Mouse (Mus musculus) urinary bladder, postnatal 25 days (tissue): ENCODE data around the gene Pheta2.
"Not testable (repeated sequence)": the region's sequence is repeated elsewhere in the genome, so short reads cannot be mapped to it uniquely, and the experiment has no call there.

Source experiments
- DNase-seq: peaks from one replicate; pipeline ENCODE4 v3.0.0; 2022; ENCODE audit warnings: low spot score

Pheta2 gene

DNA sequence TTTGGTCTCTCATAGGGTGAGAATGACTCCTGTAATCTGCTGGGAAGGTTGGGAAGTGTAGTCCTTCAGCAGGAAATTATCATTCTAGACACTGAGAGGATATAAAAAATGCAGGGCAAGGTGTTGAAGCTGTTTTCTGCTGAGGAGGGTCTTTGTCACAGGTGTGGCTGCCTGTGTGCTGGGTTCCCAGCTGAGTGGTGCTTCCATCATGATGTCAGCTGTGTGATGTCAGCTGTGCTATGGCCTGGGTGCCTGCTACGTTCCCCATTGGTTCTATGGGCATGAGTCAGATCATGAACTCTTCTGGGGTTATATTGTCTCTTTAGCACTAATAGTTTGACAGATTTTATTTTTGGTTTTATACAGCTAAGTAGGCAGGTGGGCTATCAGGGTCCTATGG lies 30.1 kb downstream of the Pheta2 start:
- no peak for DNase-seq

DNA sequence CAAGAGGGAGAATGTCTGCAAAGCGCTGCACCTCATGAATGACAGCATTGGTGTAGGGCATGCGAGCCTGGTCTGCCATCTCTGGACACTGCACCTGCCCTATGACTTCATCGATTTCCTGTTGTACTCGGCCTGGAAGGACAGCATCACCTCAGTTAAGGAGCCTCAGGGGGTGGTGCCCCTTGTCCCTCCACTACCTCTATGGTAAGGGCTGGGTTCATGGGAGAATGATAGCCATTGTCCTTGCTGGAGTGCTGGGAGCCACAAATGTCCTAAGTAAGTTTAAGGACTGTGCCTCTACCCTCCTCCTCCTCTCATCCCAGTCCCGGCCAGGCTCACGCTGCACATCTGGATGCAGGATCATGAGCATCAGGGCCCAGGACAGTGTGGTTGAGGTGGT lies 33.7 kb downstream of the Pheta2 start:
- no peak for DNase-seq

DNA sequence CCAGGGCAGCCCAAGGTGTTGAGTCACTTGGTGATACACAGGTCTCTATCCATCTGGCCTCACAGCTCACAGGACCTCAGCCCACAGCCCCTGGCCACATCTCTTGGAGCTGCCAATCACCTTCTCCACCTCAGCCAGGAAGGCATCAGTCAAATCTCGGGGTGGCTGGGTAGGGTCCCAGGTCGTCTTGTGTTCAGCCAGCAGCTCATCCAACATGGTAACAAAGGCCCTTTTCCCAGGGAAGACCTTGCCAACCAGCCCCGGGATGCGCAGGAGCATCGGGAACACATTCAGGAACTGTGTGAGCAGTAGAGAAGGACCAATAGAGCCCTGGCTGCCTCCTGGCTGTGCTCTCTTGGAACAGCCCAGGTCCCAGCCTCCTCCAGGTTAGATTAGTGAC lies 34.2 kb downstream of the Pheta2 start:
- no peak for DNase-seq

DNA sequence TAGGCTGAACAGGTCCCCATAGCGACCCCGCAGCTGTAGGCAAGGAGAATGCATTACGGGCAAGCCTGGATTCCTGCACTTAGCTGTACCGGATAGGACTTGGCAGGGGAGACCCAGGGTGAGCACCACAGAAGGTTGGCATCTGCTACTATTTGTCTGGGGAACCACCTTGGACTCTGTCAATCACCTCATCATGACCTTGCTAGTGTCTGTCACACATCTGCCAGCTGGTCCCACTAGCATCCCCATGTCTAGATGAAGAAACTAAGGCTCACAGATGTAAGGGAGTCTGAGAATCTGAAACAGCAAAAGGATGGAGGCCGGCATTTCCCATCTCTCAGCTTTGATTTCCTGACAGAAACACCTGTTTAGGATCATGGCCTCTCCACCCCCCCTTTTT lies 35.7 kb downstream of the Pheta2 start:
- DNase-seq, result no peak

DNA sequence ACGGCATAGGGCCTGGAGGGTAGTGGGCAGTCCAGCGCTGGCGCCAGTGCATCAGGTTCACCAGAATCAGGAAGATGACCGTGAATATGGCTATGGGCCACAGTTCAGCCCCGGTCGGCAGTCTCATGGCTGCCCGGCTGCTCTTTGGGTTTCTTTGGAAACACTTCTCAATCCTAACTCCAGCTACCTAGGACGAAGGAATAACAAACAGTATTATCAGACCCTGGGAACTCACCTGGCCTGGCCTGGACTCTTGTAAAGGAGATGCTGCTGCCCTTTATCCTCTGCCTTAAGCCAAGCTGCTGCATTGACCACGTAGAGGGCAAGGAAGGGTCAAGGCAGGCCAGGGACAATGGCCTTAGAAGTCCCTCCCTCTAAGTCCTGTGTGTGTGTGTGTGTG lies 37.1 kb downstream of the Pheta2 start:
- DNase-seq, result no peak

DNA sequence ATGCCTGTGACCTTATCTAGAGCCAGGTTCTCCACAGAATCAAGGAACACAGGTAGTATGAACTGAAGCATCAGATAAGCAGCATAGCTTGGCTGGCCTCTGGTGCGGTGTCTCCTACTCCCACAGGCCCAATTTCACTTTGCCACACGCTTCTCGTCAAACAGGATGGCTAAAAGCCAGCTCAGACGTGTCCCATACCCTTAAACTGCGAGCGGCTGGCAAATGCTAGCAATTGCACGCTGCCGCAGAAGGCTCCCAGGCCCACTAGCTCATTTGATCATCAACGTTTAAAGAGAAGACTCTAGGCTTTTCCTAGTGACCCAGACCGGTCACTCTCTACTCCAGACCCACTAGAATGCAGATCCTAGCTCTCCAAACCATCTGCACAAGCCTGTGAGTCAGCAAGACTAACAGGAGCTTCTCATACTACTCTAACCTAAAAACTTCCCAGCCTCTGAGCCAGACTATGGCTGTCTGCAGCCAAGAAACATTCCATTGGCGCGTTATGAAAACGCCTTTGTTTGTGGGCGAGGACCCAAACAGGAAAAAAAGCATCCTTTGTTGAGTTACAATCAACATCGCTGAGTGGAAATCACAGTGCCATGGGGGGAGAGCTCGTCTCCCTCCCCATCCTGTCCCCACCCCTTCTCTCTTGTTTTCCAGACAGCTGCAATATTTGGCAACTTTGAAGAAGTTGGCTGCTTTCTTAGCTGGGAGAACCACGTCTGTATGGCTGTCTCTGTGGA lies 37.8 kb downstream of the Pheta2 start:
- DNase-seq, result peak; percentile 35

DNA sequence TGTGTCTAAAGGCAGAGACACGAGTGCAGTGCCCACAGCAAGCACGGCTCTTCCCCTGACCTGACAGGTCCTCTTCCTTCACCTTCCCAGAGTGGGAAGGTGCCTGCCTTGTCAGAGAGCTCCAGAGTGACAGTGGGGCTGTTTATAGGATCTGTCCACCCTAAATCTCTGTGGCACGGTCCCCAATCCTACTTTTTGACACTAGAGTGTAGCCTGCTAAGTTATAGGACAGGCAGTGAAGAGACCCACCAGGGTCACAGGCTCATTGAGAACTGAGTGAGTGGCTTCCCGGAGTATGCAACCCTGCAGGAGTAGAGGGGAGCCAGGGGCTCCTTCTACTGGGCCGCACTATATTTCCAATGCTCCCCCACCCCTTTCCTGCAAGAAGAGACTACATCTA lies 39.0 kb downstream of the Pheta2 start:
- DNase-seq, result no peak

DNA sequence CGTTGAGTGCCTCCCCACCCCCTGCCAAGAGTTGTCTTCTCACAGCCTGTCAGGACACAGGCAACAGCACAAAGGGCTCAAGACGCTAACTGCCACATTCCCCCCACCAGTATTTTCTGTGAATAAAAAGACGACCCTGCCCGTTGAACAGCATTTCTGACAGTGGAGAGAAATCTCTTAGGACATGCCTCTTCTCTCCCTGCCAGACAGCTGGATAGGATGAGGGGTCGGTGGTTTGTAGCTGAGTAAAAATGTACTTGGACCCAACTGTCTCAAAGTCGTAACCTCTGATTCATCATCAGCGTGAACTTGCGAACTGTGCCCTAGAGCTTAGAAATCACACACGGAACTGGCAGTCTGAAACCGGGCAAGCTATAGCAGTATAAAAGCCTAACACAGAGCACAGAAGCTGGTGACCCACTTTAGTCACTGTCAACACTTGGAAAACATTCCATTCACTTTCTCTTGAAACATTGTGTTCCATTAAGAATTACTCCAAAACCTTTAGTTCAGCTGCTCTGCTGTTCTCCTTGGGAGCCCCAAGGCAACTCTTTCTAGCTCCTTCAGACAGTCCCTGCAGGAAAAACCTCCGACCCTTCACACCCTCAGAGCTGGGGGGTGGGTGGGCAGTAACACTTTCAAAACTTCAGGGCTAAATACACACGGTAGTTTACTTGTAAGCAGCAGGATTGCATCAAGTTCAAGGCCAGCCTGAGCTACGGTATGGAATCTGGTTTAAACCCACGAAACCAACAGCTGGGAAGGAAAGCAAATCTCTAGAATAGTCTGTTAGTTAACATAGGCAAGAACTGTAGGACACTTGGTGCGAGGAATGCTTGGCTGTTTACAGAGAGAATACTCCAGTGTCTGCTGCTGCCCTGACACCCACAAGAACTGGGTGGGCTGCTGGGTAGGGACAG lies 39.8 kb downstream of the Pheta2 start:
- no peak for DNase-seq

DNA sequence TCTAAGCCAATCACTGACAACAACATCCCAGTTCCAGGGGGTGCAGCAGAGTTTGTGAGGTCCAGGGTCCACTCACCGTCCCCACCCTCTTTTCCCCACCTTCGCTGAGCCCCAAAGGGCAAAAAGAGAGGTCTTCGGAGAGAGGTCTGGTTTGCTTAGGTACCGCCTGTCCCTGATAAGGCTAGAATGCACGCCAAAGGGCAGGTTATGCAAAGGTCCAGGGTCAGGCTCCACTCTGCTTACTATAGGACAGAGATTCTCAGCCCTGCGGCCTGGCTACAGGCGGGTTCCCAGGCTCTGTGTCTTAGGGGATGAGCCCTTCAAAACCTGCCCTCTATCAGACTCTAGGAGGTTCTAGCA lies 40.7 kb downstream of the Pheta2 start:
- no peak for DNase-seq

DNA sequence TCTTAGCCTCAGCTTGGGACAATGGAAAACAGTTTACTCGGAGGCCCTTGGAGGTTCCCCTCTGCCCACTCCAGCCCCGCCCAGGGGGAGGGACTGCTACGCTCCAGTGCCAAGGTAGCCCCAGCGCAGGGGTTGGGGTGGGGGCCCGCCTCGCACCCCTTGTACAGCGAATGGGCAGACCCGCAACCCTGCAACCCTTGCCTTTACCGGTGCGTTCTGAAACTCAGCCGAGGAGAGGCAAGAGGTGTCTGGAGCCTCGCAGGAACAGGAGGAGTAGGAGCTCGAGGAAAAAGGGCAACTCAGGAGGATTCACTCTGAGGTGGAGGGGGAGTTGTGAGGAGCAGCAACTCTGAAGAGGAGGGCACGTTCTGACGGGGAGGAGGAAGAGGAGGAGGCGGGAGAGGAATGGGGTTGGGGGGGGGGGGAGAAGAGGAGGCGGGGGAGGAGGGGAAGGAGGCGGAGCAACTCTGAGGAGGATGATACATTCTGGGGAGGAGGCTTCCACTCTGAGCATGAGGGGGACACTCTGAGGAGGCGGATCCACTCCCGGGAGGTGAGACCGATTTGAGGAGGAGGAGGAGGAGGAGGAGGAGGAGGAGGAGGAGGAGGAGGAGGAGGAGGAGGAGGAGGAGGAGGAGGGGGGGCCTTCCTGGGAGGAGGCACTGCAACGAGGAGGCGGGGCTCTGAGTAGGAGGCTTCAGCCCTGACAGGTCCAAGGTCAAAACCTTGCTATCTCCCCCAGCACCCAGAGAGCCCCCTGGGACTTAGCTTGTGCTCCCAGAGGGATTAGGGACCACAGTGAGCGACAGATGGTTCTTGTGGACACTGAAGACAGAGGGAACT lies 41.4 kb downstream of the Pheta2 start, which contains the start of gene Cyp2d22:
TSS of gene Cyp2d22 (minus strand) at position 390 of the 843 bp plus-strand sequence.
- DNase-seq, result peak; percentile 25

DNA sequence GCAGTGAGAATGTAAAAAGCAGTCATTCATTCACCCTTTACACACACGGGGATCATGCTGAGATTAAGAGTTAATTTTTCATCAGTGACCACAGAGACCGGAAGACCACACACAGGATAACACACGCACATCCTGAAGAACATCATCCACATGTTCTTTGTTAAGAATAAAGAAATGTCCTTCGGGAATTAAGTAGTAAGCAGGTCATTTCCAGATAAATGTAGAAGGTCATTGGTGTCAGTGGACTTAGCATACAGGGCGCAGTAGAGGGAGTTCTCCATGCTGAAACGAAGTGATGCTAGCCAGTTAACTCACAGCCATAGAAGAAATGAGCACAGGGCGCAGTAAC lies 41.9 kb downstream of the Pheta2 start:
- no peak for DNase-seq

DNA sequence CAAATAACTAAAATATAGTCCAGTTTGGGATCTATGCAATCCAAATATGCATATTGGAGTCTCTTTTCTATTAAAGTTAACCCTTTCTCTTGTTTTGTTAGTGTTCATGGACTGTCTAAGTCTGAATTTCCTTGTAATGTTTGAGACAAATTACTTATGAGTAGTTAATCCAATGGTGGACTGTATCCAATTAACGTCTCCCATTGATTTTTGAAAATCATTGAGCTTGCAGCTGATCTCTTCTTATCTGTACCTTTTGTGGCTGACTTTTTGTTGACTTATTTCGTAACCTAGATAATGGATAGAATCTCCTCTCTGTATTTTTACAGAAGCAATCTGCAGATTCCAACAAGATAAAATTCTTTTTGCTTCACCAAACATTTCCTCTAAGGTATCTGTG lies 43.7 kb downstream of the Pheta2 start:
- DNase-seq, result no peak

DNA sequence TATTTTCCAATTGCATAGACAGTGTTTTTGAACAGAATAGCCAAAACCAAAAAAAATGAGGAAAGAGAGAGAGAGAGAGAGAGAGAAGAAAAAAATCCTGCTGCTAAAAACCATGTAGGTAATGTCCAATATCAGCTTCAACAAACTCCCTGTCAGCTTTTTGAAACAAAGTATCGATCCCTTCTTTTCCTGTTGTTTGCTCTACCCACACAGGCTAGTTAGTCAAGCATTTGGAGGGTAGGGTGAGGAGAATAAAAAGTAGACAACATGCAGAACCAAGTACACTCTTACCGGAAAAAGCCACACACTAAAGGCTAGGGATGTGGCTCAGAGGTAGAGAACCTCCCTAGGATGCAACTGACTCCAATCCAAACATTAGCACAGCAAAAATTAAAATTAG lies 47.0 kb downstream of the Pheta2 start:
- no peak for DNase-seq

DNA sequence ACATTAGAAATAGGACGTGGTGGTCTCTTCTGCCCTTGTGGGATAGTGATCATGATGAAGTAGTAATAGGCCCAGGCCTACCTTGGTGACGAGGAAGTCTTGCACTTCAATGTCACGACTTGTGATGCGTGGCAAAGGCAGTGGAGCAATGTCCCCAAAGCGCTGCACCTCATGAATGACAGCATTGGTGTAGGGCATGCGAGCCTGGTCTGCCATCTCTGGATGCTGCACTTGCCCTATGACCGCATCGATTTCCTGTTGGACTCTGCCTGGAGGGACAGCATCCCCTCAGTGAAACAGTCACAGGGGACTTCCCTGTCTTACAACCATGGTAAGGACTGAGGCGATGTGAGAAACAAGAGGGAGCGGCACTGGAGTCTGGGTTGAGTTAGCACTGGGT lies 51.2 kb downstream of the Pheta2 start:
- DNase-seq, result not testable (repeated sequence)

DNA sequence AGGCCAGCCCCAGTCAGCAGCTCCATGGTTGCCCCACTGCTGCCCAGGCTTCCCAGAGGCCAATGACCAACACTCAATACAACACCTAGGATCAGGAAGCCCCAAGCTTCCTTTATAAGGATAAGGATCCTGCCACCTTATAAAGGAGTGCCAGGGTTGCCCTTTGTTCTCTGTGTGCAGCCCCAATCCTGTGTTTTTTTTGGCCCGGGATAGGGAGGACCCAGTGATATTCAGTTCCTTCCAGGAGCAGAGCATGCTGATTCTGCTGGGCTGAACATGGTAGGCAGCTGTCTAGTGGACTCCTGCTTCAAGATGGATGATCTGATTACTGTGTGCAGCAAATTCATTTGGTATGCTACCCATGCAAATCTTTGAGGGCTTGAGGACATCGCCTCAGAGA lies 55.2 kb downstream of the Pheta2 start, which contains the start of gene Cyp2d11:
TSS of gene Cyp2d11 (minus strand) at position 101 of the 400 bp plus-strand sequence.
- not testable (repeated sequence) for DNase-seq
